Mouse (Mus musculus): ENCODE data around the gene Cep152. TPM values are rescaled to one million over a fixed set of nuclear protein-coding genes. Genes with fewer than 3 reads are reported as not detected.

The Cep152 gene
- polyA plus RNA-seq, 1 experiment = 1.2 TPM

DNA sequence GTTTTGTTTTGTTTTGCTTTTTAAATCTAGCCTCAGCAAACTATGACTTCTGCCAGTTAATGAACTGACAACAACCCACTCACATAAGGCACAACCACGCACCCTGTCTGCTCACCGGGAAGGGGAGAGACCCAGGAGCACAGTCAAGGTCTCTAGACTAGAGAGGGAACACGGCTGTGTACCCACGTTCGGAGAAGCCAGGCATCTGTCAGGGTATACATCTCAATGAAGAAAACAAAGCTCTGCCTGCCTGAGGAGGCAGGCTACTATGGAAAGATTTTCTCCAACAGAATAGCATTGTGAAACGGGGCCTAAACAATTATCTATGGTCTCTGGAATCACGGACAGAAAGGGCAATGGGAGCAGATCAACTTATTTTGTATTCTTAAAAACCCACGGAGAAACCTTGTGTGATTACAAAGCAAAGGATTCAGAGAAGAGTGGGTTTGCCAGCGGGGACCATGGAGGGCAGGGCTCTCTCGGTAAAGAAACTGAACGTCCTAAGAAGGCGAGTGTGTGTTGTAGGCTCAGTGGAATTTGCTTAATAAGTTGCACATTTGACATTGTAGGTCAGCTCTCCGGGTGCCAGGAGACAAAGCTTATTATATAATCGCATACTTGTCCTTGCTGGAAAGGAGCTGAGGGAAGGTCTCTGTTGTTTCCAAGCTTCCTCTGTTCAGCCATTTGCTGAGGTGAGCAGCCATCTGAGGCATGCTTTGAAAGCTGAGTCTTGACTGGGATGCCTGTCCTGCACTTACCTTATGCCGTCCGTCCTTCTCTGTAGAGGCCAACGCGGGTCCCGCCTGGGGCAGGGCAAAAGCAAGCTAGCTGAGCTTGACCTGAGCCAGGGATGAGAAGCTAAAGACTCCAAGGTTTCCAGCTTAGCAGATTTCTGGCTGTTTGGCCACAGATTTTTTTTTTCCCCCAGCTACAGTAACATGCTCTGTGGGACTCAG is 66.0 kb downstream of the Cep152 start:
- DNase-seq (ENCODE audit: low read depth) = no peak

DNA sequence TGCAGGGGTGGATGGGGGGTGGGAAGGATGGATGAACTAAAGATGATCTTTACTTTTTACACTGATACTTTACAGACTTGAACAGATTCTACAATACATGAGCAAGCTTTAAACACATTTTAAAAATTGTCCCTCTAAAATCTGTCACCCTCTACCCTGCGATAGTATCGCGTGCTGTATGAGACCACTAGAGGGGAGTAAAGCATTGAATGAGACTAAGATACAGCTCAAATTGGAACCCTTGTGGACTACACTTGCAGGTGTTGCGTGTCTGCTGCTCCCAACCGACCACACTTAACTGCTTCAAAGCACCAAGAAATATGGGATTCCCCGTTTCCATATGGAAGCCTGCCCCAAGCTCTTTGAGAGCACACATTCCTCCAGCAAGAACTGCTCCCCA is 69.1 kb downstream of the Cep152 start:
- DNase-seq (ENCODE audit: low read depth) = no peak

DNA sequence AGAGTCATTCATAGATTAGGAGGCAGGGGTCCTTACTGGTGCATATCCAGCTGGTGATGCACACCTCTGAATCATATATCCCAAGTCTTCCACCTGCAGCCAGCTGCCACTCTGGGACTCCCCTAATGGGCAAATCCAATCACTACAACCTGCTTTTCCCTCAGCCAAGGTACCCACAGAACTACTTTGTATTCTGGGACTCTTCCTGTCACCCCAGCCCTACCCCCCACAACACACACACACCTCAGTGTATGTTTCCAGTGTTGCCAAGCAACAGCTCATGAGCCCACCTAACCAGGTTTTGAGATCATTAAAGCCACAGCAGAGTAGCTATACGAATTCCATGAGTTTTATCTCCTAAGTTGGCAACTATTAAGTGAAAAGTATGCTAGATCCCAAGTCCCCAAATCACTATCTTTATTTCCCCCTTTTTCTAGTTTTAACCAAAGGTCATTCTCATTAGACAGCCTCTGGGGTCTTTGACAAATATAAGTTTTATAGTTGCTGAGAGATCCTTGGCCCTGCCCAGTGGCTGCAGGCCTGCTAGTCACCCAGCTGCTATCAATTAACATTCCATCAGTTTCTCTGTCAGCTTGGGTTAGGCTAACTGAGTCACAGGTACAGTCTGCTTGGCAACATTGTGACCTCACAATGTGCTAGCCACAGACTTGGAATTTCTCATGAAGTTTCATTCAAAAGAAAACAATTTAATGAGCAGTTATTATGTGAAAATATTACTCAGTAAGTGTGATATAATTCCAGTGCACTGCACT is 75.9 kb downstream of the Cep152 start:
- no peak for DNase-seq (ENCODE audit: low read depth)

DNA sequence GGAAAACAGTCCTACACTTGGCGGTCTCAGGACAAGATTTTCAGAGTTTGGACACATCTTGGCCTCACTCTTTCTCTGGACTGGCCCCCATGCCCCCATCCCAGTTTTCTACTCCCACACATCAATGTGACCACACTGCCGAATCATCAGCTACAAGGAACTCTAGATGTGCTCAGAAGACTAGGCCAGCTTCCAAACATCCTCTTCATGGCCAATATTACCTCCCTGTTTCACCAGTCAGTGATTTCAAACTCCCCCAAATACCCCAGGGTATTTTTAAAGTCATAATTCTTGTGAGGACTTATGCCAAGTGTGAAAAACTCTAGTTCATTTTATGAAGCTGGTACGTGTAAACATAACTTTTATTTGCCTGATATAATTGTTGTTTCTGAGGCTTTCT is 79.9 kb downstream of the Cep152 start:
- no peak for DNase-seq (ENCODE audit: low read depth)

DNA sequence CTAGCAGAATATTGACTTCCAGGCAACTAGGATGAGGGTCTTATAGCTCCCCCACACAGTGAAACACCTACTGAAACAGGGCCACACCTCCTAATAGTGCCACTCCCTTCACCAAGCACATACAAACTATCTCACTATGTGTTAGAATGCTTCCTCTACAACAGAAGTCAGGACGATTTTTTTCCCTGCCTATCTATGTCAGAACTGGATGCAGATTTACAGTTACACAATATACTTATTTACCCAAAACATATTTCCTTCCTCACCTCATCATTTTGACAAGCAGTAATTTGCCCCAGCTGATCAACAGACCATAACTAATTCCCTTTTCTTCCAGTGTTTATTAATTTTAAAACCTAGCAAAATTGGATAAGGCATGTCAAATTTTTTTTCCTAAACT is 81.3 kb downstream of the Cep152 start:
- no peak for DNase-seq (ENCODE audit: low read depth)

DNA sequence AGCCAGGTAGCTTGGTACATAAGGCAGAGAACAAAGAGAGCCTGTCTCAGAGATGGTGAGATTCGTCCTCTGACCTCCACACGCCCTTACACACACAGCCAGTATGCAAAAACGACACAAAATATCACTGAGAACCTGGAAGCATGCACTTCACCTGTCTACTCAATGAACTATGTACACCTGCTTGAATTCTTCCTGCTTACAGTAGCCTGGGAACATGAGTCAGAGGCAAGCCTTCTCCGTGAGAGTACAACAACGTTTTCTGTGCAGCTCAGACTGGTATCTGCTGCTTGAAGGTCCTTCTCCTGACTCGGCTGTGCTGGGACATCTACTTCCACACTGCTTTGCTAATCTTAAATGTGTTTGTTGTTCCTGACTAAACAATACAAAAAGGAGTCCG is 83.5 kb downstream of the Cep152 start:
- DNase-seq (ENCODE audit: low read depth) = no peak

DNA sequence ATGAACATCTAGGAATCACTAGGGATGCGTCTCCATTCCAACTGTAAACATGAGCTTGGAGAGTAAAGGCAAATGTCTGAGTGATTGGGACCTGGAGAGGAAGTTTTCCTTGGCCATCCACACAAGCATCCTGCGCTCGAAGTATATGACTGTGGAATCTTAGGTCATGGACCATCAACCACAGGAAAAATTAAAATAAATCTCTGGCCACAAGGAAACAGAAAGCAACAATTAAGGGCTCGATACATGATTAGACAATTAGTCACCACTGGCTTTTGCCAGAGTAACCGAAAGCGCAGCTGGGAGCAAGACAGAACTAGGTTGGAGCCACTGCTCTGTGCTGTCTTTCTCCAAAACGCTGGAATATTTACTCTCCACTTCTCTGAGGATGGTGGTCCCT is 84.3 kb downstream of the Cep152 start:
- no peak for DNase-seq (ENCODE audit: low read depth)

DNA sequence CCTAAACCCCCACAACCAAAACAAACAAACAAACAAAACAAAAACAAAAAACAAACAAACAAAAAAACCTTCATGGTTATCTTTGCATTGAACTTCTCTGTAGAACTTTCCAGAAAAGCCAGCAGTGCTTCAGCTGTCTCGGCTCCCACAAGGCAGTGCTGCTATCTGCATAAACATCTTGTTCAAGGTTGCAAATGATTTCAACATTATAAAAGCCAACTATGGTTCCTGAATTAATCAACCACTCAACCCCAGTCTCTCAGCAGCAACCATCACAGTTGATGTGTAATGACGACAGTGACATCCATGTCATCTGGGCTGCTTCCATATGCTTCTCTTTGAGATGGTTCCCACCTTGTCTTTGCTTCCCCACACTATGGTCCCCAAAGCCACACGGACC is 85.3 kb downstream of the Cep152 start:
- DNase-seq (ENCODE audit: low read depth) = no peak

DNA sequence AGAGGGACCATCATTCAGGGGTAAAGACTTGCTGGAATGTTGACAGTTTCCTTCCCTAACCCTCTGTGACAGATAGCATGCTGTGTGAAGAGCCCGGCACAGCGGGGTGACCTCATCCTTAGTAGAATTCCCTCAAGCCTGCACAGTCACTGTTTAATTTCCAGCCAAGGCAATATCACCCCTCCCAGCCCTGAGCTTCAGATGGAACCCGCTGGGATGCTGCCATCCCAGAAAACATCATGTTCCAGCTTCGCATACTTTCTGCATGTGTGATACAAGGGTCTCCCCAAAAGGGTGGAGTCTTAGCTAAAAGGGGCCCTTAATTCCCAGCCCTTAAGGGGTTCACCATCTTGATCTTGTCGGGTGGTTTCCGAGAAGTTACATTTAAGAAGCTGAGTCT is 94.2 kb downstream of the Cep152 start:
- DNase-seq (ENCODE audit: low read depth) = no peak

DNA sequence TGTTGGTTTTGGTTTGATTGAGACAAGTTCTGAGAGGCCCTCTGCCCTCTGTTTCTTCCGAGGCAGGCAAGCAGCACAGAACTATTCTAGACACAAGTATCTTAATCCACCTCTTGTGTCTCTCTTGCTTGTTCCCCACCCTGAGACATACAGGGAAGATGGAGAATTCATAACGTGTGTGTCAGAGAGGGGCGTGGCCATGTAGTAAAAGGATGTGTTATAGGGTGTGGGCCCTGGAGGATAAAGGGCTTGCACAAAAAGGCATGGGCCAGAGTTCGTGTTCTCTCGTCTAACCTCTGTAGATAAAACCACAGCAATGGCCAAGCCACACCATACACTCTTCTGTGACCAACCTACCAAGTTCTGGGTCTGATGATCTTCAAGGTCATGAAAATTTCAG is 98.3 kb downstream of the Cep152 start:
- DNase-seq (ENCODE audit: low read depth) = no peak

DNA sequence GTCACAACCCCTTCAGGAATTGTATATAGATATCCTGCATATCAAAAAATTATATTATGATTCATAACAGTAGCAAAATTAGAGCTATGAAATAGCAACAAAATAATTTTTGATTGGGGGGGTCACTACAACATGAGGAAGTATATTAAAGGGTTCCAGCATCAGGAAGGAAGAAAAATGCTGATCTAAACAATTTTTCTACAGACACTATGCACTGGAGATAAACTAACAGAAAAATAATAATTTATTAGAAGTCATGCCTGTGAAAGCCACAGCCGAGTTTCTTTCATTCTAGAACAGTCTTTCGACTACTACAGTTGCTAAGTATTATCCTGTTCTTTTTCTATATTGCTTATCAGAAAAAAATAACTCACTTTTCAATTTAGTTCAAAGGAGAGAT is 99.4 kb downstream of the Cep152 start:
- no peak for DNase-seq (ENCODE audit: low read depth)

DNA sequence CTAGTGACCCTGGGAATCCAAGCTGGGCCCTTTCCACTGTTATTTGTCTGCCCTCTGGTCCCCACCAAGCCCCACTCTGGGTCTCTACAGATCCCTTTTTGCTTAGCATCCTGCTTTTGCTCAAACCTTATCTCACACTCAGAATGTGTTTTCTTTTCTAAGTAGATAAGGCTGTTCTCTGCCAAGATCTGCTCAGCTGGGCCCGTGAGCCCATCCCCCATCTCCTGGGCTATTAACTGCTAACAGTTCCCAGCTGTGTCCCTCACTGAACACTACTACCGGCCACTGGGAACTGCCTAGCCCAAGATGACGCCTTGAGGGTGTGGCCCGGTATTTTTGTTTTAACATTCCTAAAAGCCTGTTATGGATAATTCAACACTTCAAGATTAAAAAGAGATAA is 108.3 kb downstream of the Cep152 start:
- no peak for DNase-seq (ENCODE audit: low read depth)

DNA sequence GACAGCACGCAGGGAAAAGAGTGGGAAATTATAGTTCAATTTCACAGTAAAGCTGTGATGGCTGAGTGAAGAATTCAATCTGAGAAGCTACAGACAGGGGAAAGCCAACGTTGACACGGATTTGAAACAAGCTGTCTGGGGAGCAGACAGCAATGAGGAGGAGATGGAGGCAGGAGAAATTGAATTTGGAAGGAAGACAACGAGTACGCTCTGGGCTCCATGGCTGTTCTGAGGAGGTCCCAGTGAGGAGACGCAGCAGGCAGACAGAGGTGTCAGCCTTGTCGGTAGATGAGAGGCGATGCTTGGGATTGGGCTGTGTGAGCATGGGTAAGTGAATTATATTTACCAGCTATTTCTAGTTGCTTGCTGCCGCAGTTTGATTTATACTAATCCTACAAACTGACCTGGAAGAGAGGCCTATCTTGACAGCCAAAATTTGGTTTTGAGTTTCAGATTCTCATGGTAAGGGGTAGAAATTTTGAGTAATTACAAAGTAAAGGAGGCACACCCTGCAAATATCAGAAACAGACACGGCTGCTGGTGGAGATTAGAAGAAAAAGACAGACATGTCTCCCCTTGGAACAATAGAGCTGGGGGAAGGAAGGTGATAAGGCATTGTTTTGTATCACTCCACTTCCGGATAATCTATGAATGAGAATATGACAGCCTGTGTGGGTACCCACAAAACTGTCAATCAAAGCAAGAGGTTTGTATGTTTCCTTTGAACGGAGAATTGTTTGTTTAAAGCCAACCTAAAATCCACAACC is 109.4 kb downstream of the Cep152 start:
- DNase-seq (ENCODE audit: low read depth) = no peak

DNA sequence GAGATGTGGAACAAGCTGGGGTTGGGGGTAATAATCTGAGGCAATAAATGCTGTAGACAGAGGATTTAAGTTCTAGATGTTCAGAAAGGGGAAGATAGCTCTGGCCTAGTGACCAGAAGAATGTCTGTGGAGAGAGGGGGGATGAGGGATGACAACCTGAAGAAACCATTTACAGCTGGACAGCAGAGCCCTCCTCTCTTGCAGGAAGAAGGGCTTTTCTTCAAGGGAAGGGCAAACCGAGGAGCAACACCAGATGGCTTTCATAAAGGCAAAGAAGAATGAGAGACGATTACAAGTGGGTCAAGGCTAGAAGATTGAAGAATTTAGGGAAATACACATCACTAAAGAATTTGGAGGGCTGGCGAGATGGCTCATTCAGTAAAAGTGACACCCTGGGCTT is 110.5 kb downstream of the Cep152 start:
- no peak for DNase-seq (ENCODE audit: low read depth)

Other genes with a start within 250 kb of the Cep152 start
- gene Gm9913, start 120.0 kb downstream of the Cep152 start, polyA plus RNA-seq (2012; rRNA removed) = 0.19 and 0.27 TPM in 2 replicates
- 28.9 and 34.6 TPM in 2 replicates for gene Fbn1, start 117.1 kb downstream of the Cep152 start, polyA plus RNA-seq (2012; rRNA removed)
- 26.7 and 42.2 TPM in 2 replicates for gene Eid1, start 48.0 kb upstream of the Cep152 start, polyA plus RNA-seq (2012; rRNA removed)
- 8.9 and 14.2 TPM in 2 replicates for gene Shc4, start 99.0 kb upstream of the Cep152 start, polyA plus RNA-seq (2012; rRNA removed)
- 17.2 and 31.7 TPM in 2 replicates for gene Secisbp2l, start 157.8 kb upstream of the Cep152 start, polyA plus RNA-seq (2012; rRNA removed)
- 29.7 and 30.2 TPM in 2 replicates for gene Galk2, start 234.0 kb upstream of the Cep152 start, polyA plus RNA-seq (2012; rRNA removed)
- gene Cops2, start 234.0 kb upstream of the Cep152 start, polyA plus RNA-seq (2012; rRNA removed) = 14.8 and 16.4 TPM in 2 replicates

Measured in gonadal fat pad, adult 2 months (tissue).